Comparison of ENCODE assay signal across 13 mouse cellular contexts in the genomic region with DNA sequence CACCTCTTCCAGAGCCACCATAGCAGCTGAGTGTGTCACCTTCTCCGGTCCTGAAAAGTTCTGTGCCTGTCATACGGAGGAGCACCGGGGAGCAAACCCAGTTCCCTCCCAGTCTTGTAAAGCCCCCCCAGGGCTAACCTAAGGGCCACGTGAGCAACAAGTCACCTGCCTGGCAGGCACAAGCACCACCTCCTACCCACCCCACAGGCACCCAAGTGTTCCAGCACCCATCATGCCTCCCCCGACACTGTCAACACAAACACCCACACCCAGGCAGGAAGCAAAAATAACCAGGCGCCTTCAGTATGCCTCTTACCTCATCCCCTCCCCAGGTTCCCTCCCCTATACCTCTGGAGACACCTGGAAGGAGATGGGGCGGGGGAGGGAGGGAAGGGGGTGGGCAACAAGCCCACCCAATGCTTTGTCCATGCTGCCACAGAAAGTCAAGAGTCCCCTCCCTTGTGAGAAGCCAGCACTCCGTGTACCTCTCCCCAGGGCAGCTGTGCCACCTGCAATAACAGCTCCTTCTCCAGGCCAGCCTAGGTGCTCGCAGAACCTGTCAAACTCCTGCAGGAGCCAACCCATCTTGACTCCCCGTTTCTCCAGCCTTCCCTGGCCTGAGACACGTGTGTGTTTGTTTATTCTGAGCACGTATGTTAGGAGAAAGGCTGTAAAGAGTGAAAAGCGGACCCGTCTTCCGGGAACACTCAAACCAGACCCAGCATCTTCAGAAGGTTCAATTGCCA. TPM values are rescaled to one million over a fixed set of nuclear protein-coding genes. Genes with fewer than 3 reads are reported as not detected.
DNase-seq lines count a peak whose midpoint lies in the region; ATAC-seq and TF ChIP-seq lines count a peak whose summit lies in the region.
"Had no signal": no experiment of that assay in that cellular context is flagged by ENCODE, and none has a peak within 500 bp of the region (broad histone marks: within the 10 kb centered on the region; RNA-seq: fewer than 3 reads in every experiment).

No protein-coding gene starts in this region.

- DNase-seq in kidney, adult 2 months: peak; percentile 22
- DNase-seq in thymus, postnatal 25 days: peak; percentile 7
- DNase-seq in thymus, postnatal 10 days (ENCODE audit: low spot score in 2 of 2): no peak
- peak; percentile 78 to 81 for DNase-seq in left cerebral cortex, adult 9 months (ENCODE audit: low spot score in 2 of 2)
- no peak for DNase-seq in stomach, postnatal 0 days (ENCODE audit: low spot score)
- no peak for DNase-seq in hindbrain, postnatal 0 days (ENCODE audit: low spot score)
- DNase-seq: forebrain, postnatal 0 days; heart, postnatal 10 days had no signal

- H3K4me3 ChIP-seq in kidney, adult 2 months (ENCODE audit: insufficient read depth, low read depth, low read length): no peak overlapping the region; the same call in 1 of the 2 replicates
- H3K4me3 ChIP-seq in kidney, embryonic 16.5 days (ENCODE audit: low read length): no peak overlapping the region
- H3K4me3 ChIP-seq in stomach, postnatal 0 days (ENCODE audit: low read depth, low read length): no peak overlapping the region
- no peak overlapping the region for H3K4me3 ChIP-seq in hindbrain, postnatal 0 days (ENCODE audit: low read length)
- H3K4me3 ChIP-seq: limb, embryonic 10.5 days; megakaryocyte, embryonic 14.5 days; neural tube, embryonic 13.5 days had no signal

- no peaks in the 10 kb centered on the region for H3K27me3 ChIP-seq in kidney, adult 2 months (replicated peaks; ENCODE audit: control insufficient read depth, insufficient read depth, low read length)
- H3K27me3 ChIP-seq in kidney, embryonic 16.5 days (ENCODE audit: insufficient read depth, low read length): no peaks in the 10 kb centered on the region
- no peaks in the 10 kb centered on the region for H3K27me3 ChIP-seq in stomach, postnatal 0 days (ENCODE audit: control insufficient read depth, insufficient read depth, low read length)
- H3K27me3 ChIP-seq in hindbrain, postnatal 0 days (ENCODE audit: insufficient read depth, low read length): no peaks in the 10 kb centered on the region
- H3K27me3 ChIP-seq: megakaryocyte, embryonic 14.5 days; neural tube, embryonic 13.5 days had no signal

- no peak for TF ChIP-seq EP300 in stomach, postnatal 0 days (optimal IDR thresholded peaks at IDR 0.05)

- TF ChIP-seq POLR2A in kidney, adult 2 months (IDR thresholded peaks at IDR 0.05; ENCODE audit: low read depth, low read length): no peak

- H3K9ac ChIP-seq in kidney, embryonic 16.5 days (replicated peaks; ENCODE audit: low read length): no peak overlapping the region
- H3K9ac ChIP-seq in stomach, postnatal 0 days (ENCODE audit: low read length): no peak overlapping the region
- no peak overlapping the region for H3K9ac ChIP-seq in hindbrain, postnatal 0 days (replicated peaks; ENCODE audit: low read length)
- H3K9ac ChIP-seq: forebrain, postnatal 0 days; neural tube, embryonic 13.5 days had no signal

- H3K4me1 ChIP-seq in kidney, adult 2 months (ENCODE audit: control insufficient read depth, insufficient read depth, low read length): no peaks in the 10 kb centered on the region
- H3K4me1 ChIP-seq in kidney, embryonic 16.5 days (ENCODE audit: insufficient read depth, low read length): 0 out of 2 replicates have a peak, but pooled peaks cover 5% of the 10 kb centered on the region
- H3K4me1 ChIP-seq in stomach, postnatal 0 days (replicated peaks; ENCODE audit: control insufficient read depth, insufficient read depth): no peaks in the 10 kb centered on the region
- no peaks in the 10 kb centered on the region for H3K4me1 ChIP-seq in hindbrain, postnatal 0 days (ENCODE audit: insufficient read depth, low read length)
- H3K4me1 ChIP-seq: neural tube, embryonic 13.5 days had no signal

- 60% methylated on average over 15 of the region's 15 CpGs for WGBS in kidney, adult 2 months
- 59% methylated on average over 14 of the region's 15 CpGs for WGBS in kidney, embryonic 16.5 days
- 50% methylated on average over 14 of the region's 15 CpGs for WGBS in stomach, postnatal 0 days
- 79% methylated on average over 15 of the region's 15 CpGs for WGBS in hindbrain, postnatal 0 days

- no peak for ATAC-seq in kidney, embryonic 16.5 days (ENCODE audit: low FRiP score, low TSS enrichment)
- peak; percentile 61 for ATAC-seq in stomach, postnatal 0 days (ENCODE audit: low FRiP score, low TSS enrichment)
- no peak for ATAC-seq in monocyte, adult 5-6 weeks (replicated peaks; ENCODE audit: insufficient number of reproducible peaks, low FRiP score, low TSS enrichment, poor library complexity, severe bottlenecking)
- ATAC-seq in hindbrain, postnatal 0 days: no peak
- ATAC-seq: forebrain, postnatal 0 days had no signal

- TF ChIP-seq CTCF in kidney, adult 2 months (conservative IDR thresholded peaks at IDR 0.05; ENCODE audit: insufficient read depth, insufficient read length, low read depth, low read length): no peak
- TF ChIP-seq CTCF in stomach, postnatal 0 days (IDR thresholded peaks at IDR 0.05; ENCODE audit: low read depth): no peak
- TF ChIP-seq CTCF in hindbrain, postnatal 0 days (IDR thresholded peaks at IDR 0.05; ENCODE audit: low read depth): no peak

- no peaks in the 10 kb centered on the region for H3K9me3 ChIP-seq in kidney, embryonic 16.5 days (ENCODE audit: low read length)
- no peaks in the 10 kb centered on the region for H3K9me3 ChIP-seq in stomach, postnatal 0 days (ENCODE audit: control insufficient read depth, low read length)
- no peaks in the 10 kb centered on the region for H3K9me3 ChIP-seq in hindbrain, postnatal 0 days (ENCODE audit: low read length)
- H3K9me3 ChIP-seq: limb, embryonic 10.5 days; megakaryocyte, embryonic 14.5 days; neural tube, embryonic 13.5 days had no signal

- H3K27ac ChIP-seq in kidney, adult 2 months (ENCODE audit: insufficient read depth, low read depth, low read length): no peak overlapping the region
- H3K27ac ChIP-seq in kidney, embryonic 16.5 days (ENCODE audit: low read length): no peak overlapping the region
- H3K27ac ChIP-seq in stomach, postnatal 0 days (replicated peaks): peak overlapping the region; percentile 45; the same call in 1 of the 2 replicates
- no peak overlapping the region for H3K27ac ChIP-seq in hindbrain, postnatal 0 days
- H3K27ac ChIP-seq: limb, embryonic 10.5 days; neural tube, embryonic 13.5 days had no signal

- H3K4me2 ChIP-seq in kidney, embryonic 16.5 days (replicated peaks; ENCODE audit: low read depth, low read length): no peak overlapping the region
- no peak overlapping the region for H3K4me2 ChIP-seq in stomach, postnatal 0 days (replicated peaks; ENCODE audit: low read depth)
- no peak overlapping the region for H3K4me2 ChIP-seq in hindbrain, postnatal 0 days (ENCODE audit: low read depth, low read length)
- H3K4me2 ChIP-seq: neural tube, embryonic 13.5 days had no signal

- H3K36me3 ChIP-seq in kidney, adult 2 months (ENCODE audit: control insufficient read depth, insufficient read depth, low read length): no peaks in the 10 kb centered on the region
- H3K36me3 ChIP-seq in kidney, embryonic 16.5 days (ENCODE audit: insufficient read depth, low read length): no peaks in the 10 kb centered on the region
- H3K36me3 ChIP-seq in stomach, postnatal 0 days (ENCODE audit: control insufficient read depth, insufficient read depth, low read length): no peaks in the 10 kb centered on the region
- H3K36me3 ChIP-seq in hindbrain, postnatal 0 days (ENCODE audit: insufficient read depth, low read length): no peaks in the 10 kb centered on the region
- H3K36me3 ChIP-seq: neural tube, embryonic 13.5 days had no signal

RNA-seq across cellular contexts. Expression of a gene that starts 38.7 kb away (rescaled TPM):
- 2.6 and 4.0 TPM in 2 replicates for polyA plus RNA-seq in kidney, adult 2 months (2012; rRNA removed)
- polyA plus RNA-seq in kidney, embryonic 16.5 days (2015; fragmentation: Nextera tagmentation; extraction: Ambion mirVana): 11.5 and 16.1 TPM in 2 replicates
- polyA plus RNA-seq in stomach, postnatal 0 days (2015; fragmentation: Nextera tagmentation; extraction: Ambion mirVana): 18.4 and 18.8 TPM in 2 replicates
- 24.6 to 28.6 TPM (median 27.7 TPM) in 3 replicates for total RNA-seq in monocyte, adult 5-6 weeks (2017)
- 18.2 and 26.2 TPM in 2 replicates for total RNA-seq in hindbrain, postnatal 0 days (2014; rRNA removed)
- 14.3 and 15.1 TPM in 2 replicates for polyA plus RNA-seq in hindbrain, postnatal 0 days (2015; fragmentation: Nextera tagmentation; extraction: Ambion mirVana)

Comparison
In these comparisons a context has a peak if more than half of its experiments do, and no peak if none do; other contexts are left out.
1. DNase-seq: peak in kidney, adult 2 months (single experiment), thymus, postnatal 25 days (single experiment) and left cerebral cortex, adult 9 months (2 of 2); none in thymus, postnatal 10 days (0 of 2), stomach, postnatal 0 days (single experiment) and hindbrain, postnatal 0 days (single experiment).